Mouse (Mus musculus) stomach, embryonic 15.5 days (tissue): Measurements from ENCODE around the gene Scrn1. TPM values are rescaled to one million over a fixed set of nuclear protein-coding genes. Genes with fewer than 3 reads are reported as not detected.

ENCODE experiments used
- ATAC-seq: fragments of 200-750 bp; cut with Nextera tagmentation; 2 replicates; pipeline ENCODE4 v1.8.0; 2017; ENCODE audit warnings: low read depth, moderate number of reproducible peaks, moderate TSS enrichment; ENCODE audit not compliant: insufficient read depth, low FRiP score
- H3K27ac ChIP-seq: fragments of 300-500 bp; sonication (generic); 2 replicates; pipeline ENCODE4 v1.5.1; 2015; ENCODE audit warnings: mild to moderate bottlenecking, inconsistent platforms
- H3K27me3 ChIP-seq: fragments of 300-500 bp; sonication (generic); replicated peaks from 2 replicates; pipeline ENCODE4 v1.6.1; 2015; ENCODE audit warnings: inconsistent platforms
- H3K36me3 ChIP-seq: fragments of 300-500 bp; sonication (generic); 2 replicates; pipeline ENCODE4 v1.6.1; 2015; ENCODE audit warnings: inconsistent platforms
- H3K4me1 ChIP-seq: fragments of 300-500 bp; sonication (generic); 2 replicates; pipeline ENCODE4 v1.6.1; 2015; ENCODE audit warnings: inconsistent platforms
- H3K4me2 ChIP-seq: fragments of 300-500 bp; sonication (generic); 2 replicates; pipeline ENCODE4 v1.6.1; 2015; ENCODE audit warnings: mild to moderate bottlenecking, inconsistent platforms
- H3K4me3 ChIP-seq: fragments of 300-500 bp; sonication (generic); replicated peaks from 2 replicates; pipeline ENCODE4 v1.5.1; 2015; ENCODE audit warnings: inconsistent platforms
- H3K9ac ChIP-seq: fragments of 300-500 bp; sonication (generic); 2 replicates; pipeline ENCODE4 v1.6.1; 2015; ENCODE audit warnings: inconsistent platforms
- H3K9me3 ChIP-seq: fragments of 300-500 bp; sonication (generic); 2 replicates; pipeline ENCODE4 v1.6.1; 2016; ENCODE audit warnings: inconsistent platforms
- WGBS: fragments of 180-500 bp; shearing (Covaris S2); methylation state at CpG from one replicate; pipeline ENCODE4 v1.1.7; 2015; 5-methylcytosine and 5-hydroxymethylcytosine counted together
- polyA plus RNA-seq: library from polyadenylated mRNA; unstranded; fragments of >200 nt; fragmentation: Nextera tagmentation; extraction: Ambion mirVana; gene quantifications from 2 replicates; pipeline ENCODE4 v1.2.1, GENCODE M21; 2015

Scrn1 gene
- polyA plus RNA-seq, 1 experiment from 2014 or later, result 9.1 TPM

- no peaks in the 10 kb centered on the region for H3K9me3 ChIP-seq
- H3K4me3 ChIP-seq, result peak overlapping the region; percentile 61
- H3K27me3 ChIP-seq, result no peaks in the 10 kb centered on the region
- peak overlapping the region; percentile 48 for H3K4me2 ChIP-seq
- H3K9ac ChIP-seq, result peak overlapping the region; percentile 29; the same call in 1 of the 2 replicates
- WGBS, result under 1% methylated on average over 20 of the region's 20 CpGs
- peaks cover 6% of the 10 kb centered on the region; the same call in 1 of the 2 replicates for H3K4me1 ChIP-seq
- peak overlapping the region; percentile 71; the same call in 1 of the 2 replicates for H3K27ac ChIP-seq
- no peaks in the 10 kb centered on the region for H3K36me3 ChIP-seq
- ATAC-seq, result peak; percentile 84
Measured at GRCm38 (mm10) chr6:54592938-54593535, 26.7 kb upstream of the Scrn1 start.

GRCm38 (mm10) chr6:54591778-54592177 is 25.5 kb upstream of the Scrn1 start:
- 0 out of 2 replicates have a peak overlapping the region, but pooled peaks have one; percentile 4 for H3K9ac ChIP-seq
- no peaks in the 10 kb centered on the region for H3K27me3 ChIP-seq
- no peak for ATAC-seq
- WGBS, result 30% methylated on average over 6 of the region's 6 CpGs
- no peak overlapping the region for H3K27ac ChIP-seq
- no peaks in the 10 kb centered on the region for H3K36me3 ChIP-seq
- H3K4me3 ChIP-seq, result peak overlapping the region; percentile 35
- H3K4me2 ChIP-seq, result peak overlapping the region; percentile 49
- H3K4me1 ChIP-seq, result peaks cover 3% of the 10 kb centered on the region; the same call in 1 of the 2 replicates
- H3K9me3 ChIP-seq, result no peaks in the 10 kb centered on the region

GRCm38 (mm10) chr6:54590691-54591090 is 24.4 kb upstream of the Scrn1 start:
- no peak for ATAC-seq
- Histone ChIP-seq H3K9ac (no peak overlapping the region), H3K27me3 (no peaks in the 10 kb centered on the region), H3K36me3 (no peaks in the 10 kb centered on the region), H3K27ac (no peak overlapping the region), H3K4me1 (peaks cover 3% of the 10 kb centered on the region; the same call in 1 of the 2 replicates), H3K9me3 (no peaks in the 10 kb centered on the region), H3K4me3 (no peak overlapping the region), H3K4me2 (no peak overlapping the region)
- 89% methylated on average over 2 of the region's 2 CpGs for WGBS

- Histone ChIP-seq H3K9me3 (no peaks in the 10 kb centered on the region), H3K4me3 (no peak overlapping the region), H3K27me3 (no peaks in the 10 kb centered on the region), H3K9ac (no peak overlapping the region), H3K27ac (no peak overlapping the region), H3K4me2 (no peak overlapping the region), H3K36me3 (no peaks in the 10 kb centered on the region), H3K4me1 (peaks cover 3% of the 10 kb centered on the region; the same call in 1 of the 2 replicates)
- no peak for ATAC-seq
- 70% methylated on average over 1 of the region's 1 CpGs for WGBS
Measured at GRCm38 (mm10) chr6:54588212-54588611, 21.9 kb upstream of the Scrn1 start.

- Histone ChIP-seq H3K9ac (no peak overlapping the region), H3K27me3 (no peaks in the 10 kb centered on the region), H3K36me3 (no peaks in the 10 kb centered on the region), H3K27ac (no peak overlapping the region), H3K4me1 (peaks cover 3% of the 10 kb centered on the region; the same call in 1 of the 2 replicates), H3K9me3 (no peaks in the 10 kb centered on the region), H3K4me2 (no peak overlapping the region), H3K4me3 (no peak overlapping the region)
- 64% methylated on average over 4 of the region's 4 CpGs for WGBS
- ATAC-seq, result no peak
Measured at GRCm38 (mm10) chr6:54587683-54588082, 21.4 kb upstream of the Scrn1 start.

- Histone ChIP-seq H3K9me3 (no peaks in the 10 kb centered on the region), H3K4me2 (no peak overlapping the region), H3K4me1 (peaks cover 3% of the 10 kb centered on the region; the same call in 1 of the 2 replicates), H3K27me3 (no peaks in the 10 kb centered on the region), H3K36me3 (no peaks in the 10 kb centered on the region), H3K9ac (no peak overlapping the region), H3K27ac (no peak overlapping the region), H3K4me3 (no peak overlapping the region)
- ATAC-seq, result no peak
- 86% methylated on average over 8 of the region's 8 CpGs for WGBS
Measured at GRCm38 (mm10) chr6:54586911-54587310, 20.6 kb upstream of the Scrn1 start.

GRCm38 (mm10) chr6:54586175-54586574 is 19.9 kb upstream of the Scrn1 start:
- H3K9ac ChIP-seq, result no peak overlapping the region
- no peak overlapping the region for H3K4me3 ChIP-seq
- H3K27me3 ChIP-seq, result no peaks in the 10 kb centered on the region
- no peak overlapping the region for H3K4me2 ChIP-seq
- H3K36me3 ChIP-seq, result no peaks in the 10 kb centered on the region
- H3K4me1 ChIP-seq, result peaks cover 3% of the 10 kb centered on the region; the same call in 1 of the 2 replicates
- H3K9me3 ChIP-seq, result no peaks in the 10 kb centered on the region
- H3K27ac ChIP-seq, result no peak overlapping the region
- whole genome bisulfite sequencing, result 37% methylated on average over 2 of the region's 2 CpGs
- no peak for ATAC-seq

- Histone ChIP-seq H3K4me3 (no peak overlapping the region), H3K9me3 (no peaks in the 10 kb centered on the region), H3K4me2 (no peak overlapping the region), H3K36me3 (no peaks in the 10 kb centered on the region), H3K27ac (no peak overlapping the region), H3K4me1 (0 out of 2 replicates have a peak, but pooled peaks cover 2% of the 10 kb centered on the region), H3K9ac (no peak overlapping the region), H3K27me3 (no peaks in the 10 kb centered on the region)
- WGBS, result 26% methylated on average over 6 of the region's 6 CpGs
- ATAC-seq, result no peak
Measured at GRCm38 (mm10) chr6:54573218-54573955, 7.1 kb upstream of the Scrn1 start.

- no peaks in the 10 kb centered on the region for H3K9me3 ChIP-seq
- H3K27me3 ChIP-seq, result no peaks in the 10 kb centered on the region
- no peak overlapping the region for H3K9ac ChIP-seq
- H3K4me3 ChIP-seq, result no peak overlapping the region
- 0 out of 2 replicates have a peak, but pooled peaks cover 2% of the 10 kb centered on the region for H3K4me1 ChIP-seq
- no peak overlapping the region for H3K27ac ChIP-seq
- WGBS, result 32% methylated on average over 7 of the region's 7 CpGs
- H3K4me2 ChIP-seq, result no peak overlapping the region
- no peaks in the 10 kb centered on the region for H3K36me3 ChIP-seq
- no peak for ATAC-seq
Measured at GRCm38 (mm10) chr6:54569776-54570175, 3.5 kb upstream of the Scrn1 start.

GRCm38 (mm10) chr6:54566546-54566919 is 244 bp upstream of the Scrn1 start:
- Histone ChIP-seq H3K9me3 (no peaks in the 10 kb centered on the region), H3K9ac (peak overlapping the region; percentile 17; the same call in 1 of the 2 replicates), H3K4me3 (peak overlapping the region; percentile 48), H3K36me3 (no peaks in the 10 kb centered on the region), H3K4me2 (peak overlapping the region; percentile 92), H3K27ac (no peak overlapping the region), H3K4me1 (no peaks in the 10 kb centered on the region), H3K27me3 (no peaks in the 10 kb centered on the region)
- 0 out of 2 replicates have a peak, but pooled peaks have one; percentile 5 for ATAC-seq
- 8% methylated on average over 6 of the region's 6 CpGs for WGBS

GRCm38 (mm10) chr6:54565012-54565411 is 1.3 kb downstream of the Scrn1 start:
- Histone ChIP-seq H3K4me3 (no peak overlapping the region), H3K9me3 (no peaks in the 10 kb centered on the region), H3K27me3 (no peaks in the 10 kb centered on the region), H3K4me1 (no peaks in the 10 kb centered on the region), H3K4me2 (peak overlapping the region; percentile 92; the same call in 1 of the 2 replicates), H3K36me3 (no peaks in the 10 kb centered on the region), H3K27ac (no peak overlapping the region), H3K9ac (no peak overlapping the region)
- no peak for ATAC-seq
- 45% methylated on average over 3 of the region's 3 CpGs for WGBS

GRCm38 (mm10) chr6:54564506-54564991 is 1.7 kb downstream of the Scrn1 start:
- Histone ChIP-seq H3K9me3 (no peaks in the 10 kb centered on the region), H3K27ac (no peak overlapping the region), H3K4me1 (no peaks in the 10 kb centered on the region), H3K4me3 (no peak overlapping the region), H3K27me3 (no peaks in the 10 kb centered on the region), H3K4me2 (peak overlapping the region; percentile 92; the same call in 1 of the 2 replicates), H3K9ac (no peak overlapping the region), H3K36me3 (no peaks in the 10 kb centered on the region)
- no peak for ATAC-seq
- WGBS, result 55% methylated on average over 9 of the region's 9 CpGs
